Mouse (Mus musculus) intestine, postnatal 0 days (tissue): ENCODE measurements around the gene Ube4b. TPM values are rescaled to one million over a fixed set of nuclear protein-coding genes. Genes with fewer than 3 reads are reported as not detected.

Experiments used
- ATAC-seq: fragments of 200-750 bp; cut with Nextera tagmentation; 2 replicates; pipeline ENCODE4 v1.8.0; 2017; ENCODE audit warnings: mild to moderate bottlenecking, moderate TSS enrichment, moderate library complexity
- H3K27ac ChIP-seq: fragments of 300-500 bp; sonication (generic); 2 replicates; pipeline ENCODE4 v1.5.1; 2014; ENCODE audit warnings: mild to moderate bottlenecking, low read depth, low read length, moderate library complexity
- H3K27me3 ChIP-seq: fragments of 300-500 bp; sonication (generic); replicated peaks from 2 replicates; pipeline ENCODE4 v1.6.1; 2014; ENCODE audit warnings: low read length, mixed read lengths; ENCODE audit not compliant: control insufficient read depth, insufficient read depth
- H3K36me3 ChIP-seq: fragments of 300-500 bp; sonication (generic); 2 replicates; pipeline ENCODE4 v1.6.1; 2014; ENCODE audit warnings: mild to moderate bottlenecking, moderate library complexity; ENCODE audit not compliant: control insufficient read depth, insufficient read depth
- H3K4me1 ChIP-seq: fragments of 300-500 bp; sonication (generic); replicated peaks from 2 replicates; pipeline ENCODE4 v1.6.1; 2014; ENCODE audit warnings: antibody characterized with exemption, low read length, mixed read lengths; ENCODE audit not compliant: control insufficient read depth, insufficient read depth
- H3K4me2 ChIP-seq: fragments of 300-500 bp; sonication (generic); replicated peaks from 2 replicates; pipeline ENCODE4 v1.6.1; 2014; ENCODE audit warnings: low read depth, mild to moderate bottlenecking, moderate library complexity
- H3K4me3 ChIP-seq: fragments of 300-500 bp; sonication (generic); 2 replicates; pipeline ENCODE4 v1.5.1; 2014; ENCODE audit warnings: low read depth, low read length
- H3K9ac ChIP-seq: fragments of 300-500 bp; sonication (generic); 2 replicates; pipeline ENCODE4 v1.6.1; 2014; ENCODE audit warnings: mild to moderate bottlenecking, low read depth, low read length
- H3K9me3 ChIP-seq: fragments of 300-500 bp; sonication (generic); 2 replicates; pipeline ENCODE4 v1.6.1; 2016; ENCODE audit warnings: mixed run types; ENCODE audit not compliant: control insufficient read depth
- CTCF ChIP-seq: sonication (generic); IDR thresholded peaks from 2 replicates; pipeline ENCODE4 v1.5.1; 2016; ENCODE audit warnings: low read depth, mild to moderate bottlenecking, control low read depth, antibody characterized with exemption, moderate library complexity
- WGBS: fragments of 180-500 bp; shearing (Covaris S2); extraction: QIAGEN DNeasy Blood & Tissue Kit; methylation state at CpG from one replicate; pipeline ENCODE4 v1.1.7; 2014; 5-methylcytosine and 5-hydroxymethylcytosine counted together
- polyA plus RNA-seq: library from polyadenylated mRNA; unstranded; fragments of >200 nt; fragmentation: Nextera tagmentation; extraction: Ambion mirVana; gene quantifications from 2 replicates; pipeline ENCODE4 v1.2.1, GENCODE M21; 2015

The Ube4b gene
- polyA plus RNA-seq, 1 experiment from 2014 or later, result 47.2 TPM

DNA sequence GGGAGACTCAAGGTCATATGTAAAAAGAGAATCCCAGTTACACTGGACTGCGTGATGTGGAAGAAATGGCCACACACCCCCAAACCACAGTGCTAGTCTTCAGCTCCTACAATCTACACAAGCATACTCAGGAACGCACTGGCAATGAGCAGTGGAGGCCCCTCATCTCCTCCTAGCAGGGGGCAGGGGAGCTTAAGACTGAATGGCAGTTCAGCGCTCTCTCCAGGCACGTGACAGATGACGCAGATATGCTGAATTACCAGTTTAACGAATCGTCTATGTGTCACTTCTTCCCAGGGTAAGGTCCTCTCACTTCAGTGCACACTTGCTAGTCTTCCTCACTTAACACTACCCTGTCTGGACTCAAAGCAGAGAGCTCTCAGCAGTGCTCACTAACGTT, 47.7 kb downstream of the Ube4b start:
- WGBS, result 77% methylated on average over 8 of the region's 8 CpGs

GRCm38 (mm10) chr4:149376034-149376433, 50.5 kb downstream of the Ube4b start:
- H3K4me3 ChIP-seq, result no peak overlapping the region
- peaks cover 71% of the 10 kb centered on the region for H3K36me3 ChIP-seq
- no peaks in the 10 kb centered on the region for H3K27me3 ChIP-seq
- peak; percentile 67 for ATAC-seq
- no peaks in the 10 kb centered on the region for H3K9me3 ChIP-seq
- H3K27ac ChIP-seq, result peak overlapping the region; percentile 46; the same call in 1 of the 2 replicates
- H3K4me1 ChIP-seq, result no peaks in the 10 kb centered on the region
- H3K4me2 ChIP-seq, result no peak overlapping the region
- WGBS, result 57% methylated on average over 10 of the region's 10 CpGs
- TF ChIP-seq CTCF, result no peak
- no peak overlapping the region for H3K9ac ChIP-seq

More for the DNA sequence above, 47.7 kb downstream of the Ube4b start:
- H3K27ac ChIP-seq, result no peak overlapping the region
- ATAC-seq, result no peak
- no peaks in the 10 kb centered on the region for H3K27me3 ChIP-seq
- peaks cover 70% of the 10 kb centered on the region for H3K36me3 ChIP-seq
- H3K9ac ChIP-seq, result no peak overlapping the region
- H3K4me3 ChIP-seq, result no peak overlapping the region
- H3K4me1 ChIP-seq, result no peaks in the 10 kb centered on the region
- TF ChIP-seq CTCF, result no peak
- no peaks in the 10 kb centered on the region for H3K9me3 ChIP-seq
- H3K4me2 ChIP-seq, result no peak overlapping the region

GRCm38 (mm10) chr4:149374662-149375061, 51.9 kb downstream of the Ube4b start:
- no peak for TF ChIP-seq CTCF
- H3K4me2 ChIP-seq, result no peak overlapping the region
- H3K4me3 ChIP-seq, result no peak overlapping the region
- no peaks in the 10 kb centered on the region for H3K4me1 ChIP-seq
- H3K27me3 ChIP-seq, result no peaks in the 10 kb centered on the region
- H3K27ac ChIP-seq, result no peak overlapping the region
- H3K9ac ChIP-seq, result no peak overlapping the region
- WGBS, result 92% methylated on average over 11 of the region's 11 CpGs
- H3K36me3 ChIP-seq, result peaks cover 71% of the 10 kb centered on the region
- no peaks in the 10 kb centered on the region for H3K9me3 ChIP-seq
- ATAC-seq, result no peak

- H3K9me3 ChIP-seq, result no peaks in the 10 kb centered on the region
- H3K9ac ChIP-seq, result no peak overlapping the region
- no peak overlapping the region for H3K4me3 ChIP-seq
- no peaks in the 10 kb centered on the region for H3K27me3 ChIP-seq
- H3K4me1 ChIP-seq, result no peaks in the 10 kb centered on the region
- 83% methylated on average over 9 of the region's 9 CpGs for WGBS
- H3K27ac ChIP-seq, result no peak overlapping the region
- no peak for TF ChIP-seq CTCF
- H3K4me2 ChIP-seq, result no peak overlapping the region
- no peak for ATAC-seq
- H3K36me3 ChIP-seq, result peaks cover 69% of the 10 kb centered on the region
Measured at GRCm38 (mm10) chr4:149373927-149374326, 52.6 kb downstream of the Ube4b start.

DNA sequence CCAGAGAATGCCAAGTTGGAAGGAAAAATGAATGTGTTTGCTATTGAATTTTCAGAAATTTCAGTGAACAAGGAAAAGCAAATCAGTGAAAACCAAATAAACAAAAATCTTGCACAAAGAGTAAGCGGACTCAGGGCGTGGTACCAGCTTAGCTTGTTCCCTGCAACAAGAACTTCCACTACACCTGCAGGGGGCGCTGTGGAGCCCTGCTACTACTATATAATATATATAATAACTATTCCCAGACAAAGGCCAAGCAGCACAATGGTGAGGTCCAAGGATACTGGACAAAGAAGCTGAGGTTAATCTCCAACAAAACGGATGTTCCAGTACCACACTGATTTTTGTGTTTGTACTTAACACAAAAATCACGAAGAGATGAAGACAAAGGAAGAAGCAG, 53.1 kb downstream of the Ube4b start:
- no peaks in the 10 kb centered on the region for H3K4me1 ChIP-seq

DNA sequence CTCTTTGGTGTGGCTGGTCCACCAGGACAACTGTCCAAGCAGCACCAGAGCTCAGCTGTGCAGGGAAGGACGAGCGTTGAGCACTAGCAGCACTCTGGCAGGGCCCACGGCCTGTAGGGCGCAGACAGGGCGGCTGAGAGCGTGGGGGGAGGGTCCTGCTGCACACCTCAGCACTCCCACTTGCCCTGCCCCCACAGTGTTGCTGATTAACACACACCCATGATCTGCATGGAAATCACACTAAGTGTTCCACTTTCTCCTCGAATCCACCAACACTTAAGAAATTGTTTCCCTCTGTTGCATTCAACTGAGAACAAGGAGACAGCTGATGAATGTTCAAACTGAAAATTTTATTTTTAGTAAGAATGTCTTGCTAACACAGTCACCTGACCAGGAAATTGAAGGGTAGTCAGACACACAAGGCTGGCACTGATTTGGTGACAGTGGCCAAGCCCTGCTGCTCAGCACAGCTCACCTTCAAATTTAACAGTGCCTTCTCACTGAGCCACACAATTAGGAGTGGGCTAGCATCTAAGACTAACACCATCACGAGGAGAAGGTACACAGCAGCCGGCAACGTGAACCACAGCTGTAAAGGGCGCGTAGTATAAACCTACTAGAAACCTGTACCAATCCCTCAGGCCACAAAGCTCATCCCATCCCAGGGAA, 60.7 kb downstream of the Ube4b start:
- no peak overlapping the region for H3K27ac ChIP-seq
- H3K4me3 ChIP-seq, result no peak overlapping the region
- H3K4me1 ChIP-seq, result no peaks in the 10 kb centered on the region
- 83% methylated on average over 12 of the region's 12 CpGs for WGBS
- no peaks in the 10 kb centered on the region for H3K27me3 ChIP-seq
- no peaks in the 10 kb centered on the region for H3K9me3 ChIP-seq
- TF ChIP-seq CTCF, result no peak
- no peak for ATAC-seq
- no peak overlapping the region for H3K4me2 ChIP-seq
- H3K36me3 ChIP-seq, result peaks cover 84% of the 10 kb centered on the region
- H3K9ac ChIP-seq, result no peak overlapping the region

More for the DNA sequence above, 53.1 kb downstream of the Ube4b start:
- Histone ChIP-seq H3K27ac (no peak overlapping the region), H3K4me2 (no peak overlapping the region), H3K9ac (no peak overlapping the region), H3K27me3 (no peaks in the 10 kb centered on the region), H3K9me3 (no peaks in the 10 kb centered on the region), H3K4me3 (no peak overlapping the region), H3K36me3 (peaks cover 67% of the 10 kb centered on the region)
- 69% methylated on average over 5 of the region's 5 CpGs for WGBS
- TF ChIP-seq CTCF, result peak; percentile 70
- ATAC-seq, result no peak

GRCm38 (mm10) chr4:149364896-149365295, 61.7 kb downstream of the Ube4b start:
- TF ChIP-seq CTCF, result no peak
- 90% methylated on average over 5 of the region's 5 CpGs for WGBS

More at GRCm38 (mm10) chr4:149364896-149365295, 61.7 kb downstream of the Ube4b start:
- ATAC-seq, result no peak
- Histone ChIP-seq H3K36me3 (peaks cover 86% of the 10 kb centered on the region), H3K4me2 (no peak overlapping the region), H3K9ac (no peak overlapping the region), H3K4me3 (no peak overlapping the region), H3K27me3 (no peaks in the 10 kb centered on the region), H3K9me3 (no peaks in the 10 kb centered on the region), H3K4me1 (no peaks in the 10 kb centered on the region), H3K27ac (no peak overlapping the region)
